Mouse (Mus musculus) MEL (cell line): ENCODE measurements around the gene Sipa1l1. TPM values are rescaled to one million over a fixed set of nuclear protein-coding genes. Genes with fewer than 3 reads are reported as not detected.

Experiments
- DNase-seq: peaks from one replicate; pipeline ENCODE4 v3.0.0; 2011; ENCODE audit warnings: low read depth, low spot score
- H3K27ac ChIP-seq: 2 replicates; pipeline ENCODE4 v1.5.1; 2012; ENCODE audit warnings: low read depth, mild to moderate bottlenecking, control low read depth, low read length, moderate library complexity; ENCODE audit not compliant: control insufficient read depth
- H3K27me3 ChIP-seq, 2 experiments: fragments of 150-350 bp in 1 of 2; sonication (generic) in 1 of 2; 2 replicates each; pipeline ENCODE4 v1.6.1; 2012; ENCODE audit warnings: low read length in 2 of 2, mild to moderate bottlenecking in 2 of 2, improper control_type of control experiment in 1 of 2, moderate library complexity in 1 of 2; ENCODE audit not compliant: insufficient read depth in 2 of 2, control insufficient read depth in 1 of 2
- H3K36me3 ChIP-seq, 2 experiments: 2 replicates each; pipeline ENCODE4 v1.6.1; 2012 to 2014; ENCODE audit warnings: low read length in 2 of 2, improper control_type of control experiment in 1 of 2, inconsistent platforms in 1 of 2, mild to moderate bottlenecking in 1 of 2; ENCODE audit not compliant: insufficient read depth in 2 of 2, control insufficient read depth in 1 of 2
- H3K4me1 ChIP-seq, 2 experiments: fragments of 150-350 bp in 1 of 2; sonication (generic) in 1 of 2; 2 replicates each; pipeline ENCODE4 v1.6.1; 2012; ENCODE audit warnings: low read length in 2 of 2, improper control_type of control experiment in 1 of 2, mild to moderate bottlenecking in 1 of 2; ENCODE audit not compliant: insufficient read depth in 2 of 2, control insufficient read depth in 1 of 2
- H3K4me3 ChIP-seq, 2 experiments: fragments of 150-350 bp in 1 of 2; sonication (generic) in 1 of 2; 2 replicates each; pipeline ENCODE4 v1.5.1; 2012; ENCODE audit warnings: low read depth in 2 of 2, low read length in 2 of 2, mild to moderate bottlenecking in 2 of 2, moderate library complexity in 2 of 2, control low read depth in 1 of 2, improper control_type of control experiment in 1 of 2; ENCODE audit not compliant: control insufficient read depth in 1 of 2, insufficient read depth in 1 of 2
- H3K79me2 ChIP-seq: 2 replicates; pipeline ENCODE4 v1.6.1; 2012; ENCODE audit warnings: mild to moderate bottlenecking, low read length, moderate library complexity; ENCODE audit not compliant: control insufficient read depth, poor library complexity, insufficient read depth
- H3K9ac ChIP-seq: 2 replicates; pipeline ENCODE4 v1.6.1; 2012; ENCODE audit warnings: low read depth, mild to moderate bottlenecking, control low read depth, low read length, moderate library complexity; ENCODE audit not compliant: control insufficient read depth, poor library complexity, severe bottlenecking
- H3K9me3 ChIP-seq: fragments of 150-350 bp; sonication (generic); replicated peaks from 2 replicates; pipeline ENCODE4 v1.6.1; 2012; ENCODE audit warnings: mild to moderate bottlenecking, low read length, improper control_type of control experiment, moderate library complexity; ENCODE audit not compliant: insufficient read depth
- BHLHE40 ChIP-seq: IDR thresholded peaks from 2 replicates; pipeline ENCODE4 v1.6.1; 2012; ENCODE audit warnings: low read depth, mild to moderate bottlenecking, inconsistent platforms, low read length, improper control_type of control experiment, borderline replicate concordance
- CHD2 ChIP-seq: IDR thresholded peaks from 2 replicates; pipeline ENCODE4 v1.6.1; 2011; ENCODE audit warnings: low read length, improper control_type of control experiment
- CTCF ChIP-seq, 3 experiments: IDR thresholded peaks in 2 of 3; conservative IDR thresholded peaks in 1 of 3; 2 replicates each; pipeline ENCODE4 v1.5.1; 2011 to 2012; ENCODE audit warnings: low read length in 3 of 3, low read depth in 2 of 3, mild to moderate bottlenecking in 2 of 3, improper control_type of control experiment in 1 of 3, inconsistent platforms in 1 of 3, mixed read lengths in 1 of 3, moderate library complexity in 1 of 3; ENCODE audit not compliant: control insufficient read depth in 1 of 3, insufficient read depth in 1 of 3, poor library complexity in 1 of 3, severe bottlenecking in 1 of 3
- E2F4 ChIP-seq: IDR thresholded peaks from 2 replicates; pipeline ENCODE4 v1.6.1; 2011; ENCODE audit warnings: low read depth, low read length, improper control_type of control experiment, borderline replicate concordance
- ELF1 ChIP-seq: IDR thresholded peaks from 2 replicates; pipeline ENCODE4 v1.6.1; 2014; ENCODE audit warnings: low read depth, mild to moderate bottlenecking, inconsistent platforms, low read length, improper control_type of control experiment, moderate library complexity
- EP300 ChIP-seq, 2 experiments: IDR thresholded peaks; 2 replicates each; pipeline ENCODE4 v1.6.1; 2011; ENCODE audit warnings: improper control_type of control experiment in 2 of 2, low read length in 2 of 2, low read depth in 1 of 2, mild to moderate bottlenecking in 1 of 2
- HCFC1 ChIP-seq: IDR thresholded peaks from 2 replicates; pipeline ENCODE4 v1.6.1; 2012; ENCODE audit warnings: low read depth, mild to moderate bottlenecking, inconsistent platforms, low read length, improper control_type of control experiment, moderate library complexity
- MAFK ChIP-seq: IDR thresholded peaks from 2 replicates; pipeline ENCODE4 v1.6.1; 2011; ENCODE audit warnings: low read depth, mild to moderate bottlenecking, low read length, improper control_type of control experiment, borderline replicate concordance
- MAX ChIP-seq: IDR thresholded peaks from 2 replicates; pipeline ENCODE4 v1.6.1; 2011; ENCODE audit warnings: low read length, improper control_type of control experiment
- MAZ ChIP-seq: IDR thresholded peaks from 2 replicates; pipeline ENCODE4 v1.6.1; 2012; ENCODE audit warnings: low read depth, mild to moderate bottlenecking, inconsistent platforms, low read length, improper control_type of control experiment
- MYB ChIP-seq: IDR thresholded peaks from 2 replicates; pipeline ENCODE4 v1.6.1; 2011; ENCODE audit warnings: mild to moderate bottlenecking, low read depth, low read length, improper control_type of control experiment
- NRF1 ChIP-seq: IDR thresholded peaks from 2 replicates; pipeline ENCODE4 v1.6.1; 2014; ENCODE audit warnings: low read depth, mild to moderate bottlenecking, inconsistent platforms, low read length, improper control_type of control experiment, moderate library complexity; ENCODE audit not compliant: poor library complexity, insufficient read depth, severe bottlenecking
- POLR2A ChIP-seq, 2 experiments: IDR thresholded peaks; 2 replicates each; pipeline ENCODE4 v1.6.1; 2011 to 2012; ENCODE audit warnings: low read length in 2 of 2, mild to moderate bottlenecking in 2 of 2, control low read depth in 1 of 2, improper control_type of control experiment in 1 of 2, low read depth in 1 of 2, moderate library complexity in 1 of 2; ENCODE audit not compliant: control insufficient read depth in 1 of 2, insufficient read depth in 1 of 2, poor library complexity in 1 of 2
- POLR2AphosphoS2 ChIP-seq: IDR thresholded peaks from 2 replicates; pipeline ENCODE4 v1.6.1; 2011; ENCODE audit warnings: low read length, improper control_type of control experiment
- POLR2AphosphoS5 ChIP-seq: IDR thresholded peaks from 2 replicates; pipeline ENCODE4 v1.6.1; 2012; ENCODE audit warnings: low read depth, borderline replicate concordance, mild to moderate bottlenecking, inconsistent platforms, low read length, moderate library complexity, mixed read lengths
- RAD21 ChIP-seq: IDR thresholded peaks from 2 replicates; pipeline ENCODE4 v1.6.1; 2011; ENCODE audit warnings: mild to moderate bottlenecking, low read depth, low read length, improper control_type of control experiment
- RCOR1 ChIP-seq: IDR thresholded peaks from 2 replicates; pipeline ENCODE4 v1.6.1; 2012; ENCODE audit warnings: low read depth, mild to moderate bottlenecking, inconsistent platforms, low read length, improper control_type of control experiment
- SMC3 ChIP-seq: IDR thresholded peaks from 2 replicates; pipeline ENCODE4 v1.6.1; 2011; ENCODE audit warnings: low read depth, low read length, improper control_type of control experiment
- TBP ChIP-seq: IDR thresholded peaks from 2 replicates; pipeline ENCODE4 v1.8.0; 2011; ENCODE audit warnings: low read depth, low read length, improper control_type of control experiment
- TCF12 ChIP-seq: IDR thresholded peaks from 2 replicates; pipeline ENCODE4 v1.6.1; 2014; ENCODE audit warnings: low read depth, mild to moderate bottlenecking, inconsistent platforms, low read length, improper control_type of control experiment, moderate library complexity
- USF1 ChIP-seq: IDR thresholded peaks from 2 replicates; pipeline ENCODE4 v1.6.1; 2014; ENCODE audit warnings: low read depth, mild to moderate bottlenecking, inconsistent platforms, low read length, improper control_type of control experiment, moderate library complexity
- ZC3H11A ChIP-seq: IDR thresholded peaks from 2 replicates; pipeline ENCODE4 v1.6.1; 2012; ENCODE audit warnings: low read depth, mild to moderate bottlenecking, inconsistent platforms, low read length, improper control_type of control experiment
- ZKSCAN1 ChIP-seq: IDR thresholded peaks from 2 replicates; pipeline ENCODE4 v1.6.1; 2012; ENCODE audit warnings: low read depth, mild to moderate bottlenecking, inconsistent platforms, low read length, improper control_type of control experiment, moderate library complexity
- ZMIZ1 ChIP-seq: IDR thresholded peaks from 2 replicates; pipeline ENCODE4 v1.6.1; 2012; ENCODE audit warnings: low read depth, mild to moderate bottlenecking, inconsistent platforms, low read length, improper control_type of control experiment, moderate library complexity
- polyA plus RNA-seq, 2 experiments: library from polyadenylated mRNA; stranded (reverse) in 1 of 2; unstranded in 1 of 2; fragments of >175 nt in 1 of 2; fragments of >200 nt in 1 of 2; gene quantifications; 2 replicates each; pipeline versions ENCODE4 v1.2.1 to v1.2.4; 2012; ENCODE audit warnings: low replicate concordance in 2 of 2, low read depth in 1 of 2; ENCODE audit not compliant: insufficient read length in 2 of 2, insufficient read depth in 1 of 2, missing spikeins in 1 of 2
- total RNA-seq: library from RNA; depleted of rRNA; stranded (reverse); fragments of 300-350 nt; gene quantifications from 2 replicates; pipeline ENCODE4 v1.2.3, GENCODE M21; 2012

The Sipa1l1 gene
- total and polyA plus RNA-seq, 3 experiments: 18.1 to 42.7 (median 19.3) TPM

DNA sequence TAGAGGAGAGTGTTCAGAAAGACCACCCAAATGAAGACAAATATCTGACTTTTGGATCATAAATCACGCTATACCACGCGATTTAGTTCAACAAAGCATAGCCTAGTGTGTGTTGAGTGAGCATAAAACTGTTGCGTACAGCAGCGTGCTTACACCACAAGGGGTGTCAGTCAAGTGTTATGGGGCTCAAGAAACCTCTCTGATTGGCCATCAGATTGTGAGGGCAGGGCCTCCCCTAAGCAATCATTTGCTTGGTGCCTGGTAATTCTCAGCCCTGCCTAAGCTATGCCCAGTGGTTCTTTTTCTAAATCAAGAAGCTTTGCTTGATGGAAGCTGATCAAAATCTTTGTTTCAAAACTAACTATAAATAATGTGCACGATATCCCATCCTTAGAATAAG lies 288.5 kb downstream of the Sipa1l1 start:
- Histone ChIP-seq H3K4me3 (no peak overlapping the region), H3K27me3 (no peaks in the 10 kb centered on the region), H3K9ac (no peak overlapping the region), H3K36me3 (no peaks in the 10 kb centered on the region), H3K4me1 (no peaks in the 10 kb centered on the region), H3K79me2 (no peaks in the 10 kb centered on the region), H3K9me3 (no peaks in the 10 kb centered on the region), H3K27ac (no peak overlapping the region)
- DNase-seq: no peak
- TF ChIP-seq ZC3H11A (no peak), NRF1 (no peak), EP300 (IDR thresholded peaks at IDR 0.05; ENCODE audit: low read depth in 1 of 2, low read length in 2 of 2) (no peak), TCF12 (no peak), ZMIZ1 (no peak), HCFC1 (no peak), TBP (no peak), POLR2AphosphoS5 (no peak), ELF1 (no peak), E2F4 (no peak), BHLHE40 (no peak), MAZ (no peak), SMC3 (no peak), RAD21 (no peak), MYB (no peak), CHD2 (no peak), CTCF (IDR thresholded peaks at IDR 0.05 in 2 of 3, conservative IDR thresholded peaks at IDR 0.05 in 1 of 3; ENCODE audit: control insufficient read depth in 1 of 3, insufficient read depth in 1 of 3, low read depth in 2 of 3, low read length in 3 of 3, poor library complexity in 1 of 3, severe bottlenecking in 1 of 3) (no peak), RCOR1 (no peak)

DNA sequence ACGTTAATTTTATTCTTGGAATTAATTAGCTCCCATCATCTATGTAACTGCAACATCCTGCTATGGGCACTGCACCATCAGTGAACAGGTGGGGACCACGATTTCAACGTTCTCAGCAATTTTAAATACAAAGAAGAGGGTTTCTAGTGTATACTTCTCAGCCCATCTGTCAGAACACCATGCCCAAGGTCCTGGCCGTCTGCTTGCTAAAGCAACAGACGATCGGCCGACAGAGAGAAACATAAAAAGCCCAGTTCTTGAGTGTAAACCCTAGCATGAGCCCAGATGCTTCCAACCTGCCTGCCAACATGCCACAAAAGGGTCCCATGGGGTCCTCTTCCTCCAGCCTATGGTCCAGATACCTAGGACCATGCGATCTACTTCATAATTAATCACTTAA lies 288.9 kb downstream of the Sipa1l1 start:
- Histone ChIP-seq H3K36me3 (no peaks in the 10 kb centered on the region), H3K9ac (no peak overlapping the region), H3K27me3 (no peaks in the 10 kb centered on the region), H3K79me2 (no peaks in the 10 kb centered on the region), H3K27ac (no peak overlapping the region), H3K4me3 (no peak overlapping the region), H3K4me1 (no peaks in the 10 kb centered on the region), H3K9me3 (no peaks in the 10 kb centered on the region)
- TF ChIP-seq ZC3H11A (no peak), MAFK (no peak), POLR2A (IDR thresholded peaks at IDR 0.05; ENCODE audit: control insufficient read depth in 1 of 2, insufficient read depth in 1 of 2, low read depth in 1 of 2, low read length in 2 of 2, poor library complexity in 1 of 2) (no peak), USF1 (no peak), TBP (no peak), E2F4 (no peak), POLR2AphosphoS2 (no peak), MAX (no peak), MAZ (no peak), ZKSCAN1 (no peak)
- no peak for DNase-seq
